Mouse (Mus musculus) gastrocnemius, postnatal 25 days (tissue): Measurements from ENCODE around the gene Olfr270. TPM values are rescaled to one million over a fixed set of nuclear protein-coding genes. Genes with fewer than 3 reads are reported as not detected.

ENCODE experiments used
- DNase-seq: peaks from one replicate; pipeline ENCODE4 v3.0.0; 2022
- long read RNA-seq, 2 experiments: library from polyadenylated mRNA; stranded (forward); transcript quantifications; one replicate each; pipeline ENCODE4 v2.0.0; 2021
- total RNA-seq, 2 experiments: library from RNA; stranded (reverse); gene quantifications; 1 replicate in 1 of 2; 2 replicates in 1 of 2; pipeline ENCODE4 v1.2.3; 2021

Gene Olfr270
- not detected for total RNA-seq
- long read RNA-seq, experiment 1, result 0 reads
- long read RNA-seq, experiment 2, result 0 reads

DNA sequence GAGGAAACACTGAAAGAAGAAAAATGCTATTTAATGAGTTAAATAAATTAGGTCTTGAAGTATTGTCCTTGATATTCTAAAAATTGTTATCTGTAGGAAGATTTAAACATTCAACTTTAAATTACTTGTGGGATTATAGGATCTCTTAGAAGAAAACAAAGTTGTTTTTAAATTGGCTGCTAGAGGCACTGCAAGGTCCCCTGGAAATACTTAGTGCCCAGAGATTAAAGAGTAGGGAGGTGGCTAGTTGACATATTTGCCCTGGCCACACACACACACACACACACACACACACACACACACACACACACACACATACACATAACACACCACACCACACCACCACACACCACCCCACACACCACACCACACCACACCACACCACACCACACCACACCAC, at the start of gene Olfr270:
TSS of gene Olfr270 (plus strand) at position 301 of the 400 bp plus-strand sequence.
- DNase-seq, result no peak

- no peak for DNase-seq
These were observed 47.6 kb upstream of the Olfr270 start for GRCm38 (mm10) chr4:52916659-52917310.

GRCm38 (mm10) chr4:52917311-52917688, 47.0 kb upstream of the Olfr270 start:
- DNase-seq, result no peak

- no peak for DNase-seq
These were observed 45.3 kb upstream of the Olfr270 start, which contains the start of gene Olfr272 for GRCm38 (mm10) chr4:52919078-52919477. Gene Olfr272, minus strand, starts transcription at chr4:52919178.

- no peak for DNase-seq
These were observed 33.9 kb upstream of the Olfr270 start for GRCm38 (mm10) chr4:52930480-52930879.

- DNase-seq, result no peak
These were observed 17.7 kb upstream of the Olfr270 start for GRCm38 (mm10) chr4:52946665-52947064.

GRCm38 (mm10) chr4:52949005-52949404, 15.3 kb upstream of the Olfr270 start:
- DNase-seq, result no peak

- DNase-seq, result no peak
These were observed 5.7 kb upstream of the Olfr270 start for GRCm38 (mm10) chr4:52958693-52959092.

GRCm38 (mm10) chr4:52985216-52985615, 20.9 kb downstream of the Olfr270 start:
- no peak for DNase-seq

DNA sequence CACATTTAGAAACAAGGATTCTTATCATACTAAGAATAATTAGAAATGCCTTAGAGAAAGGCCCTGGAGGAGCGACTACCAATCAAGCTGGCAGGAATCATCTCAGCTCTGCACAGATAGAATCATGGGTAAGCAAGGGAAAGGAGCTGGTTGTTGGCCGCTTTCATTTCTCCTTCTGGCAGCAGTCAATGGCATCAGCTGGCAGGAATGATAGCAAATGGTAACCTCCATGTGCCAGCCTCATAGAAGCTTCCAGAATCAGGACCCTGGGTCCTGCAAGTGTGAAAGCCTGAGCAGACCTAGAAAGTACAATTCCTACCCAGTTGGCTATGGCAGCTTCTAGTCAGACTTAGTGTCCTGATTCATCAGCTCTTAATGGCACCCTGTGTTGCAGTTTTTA, 21.9 kb downstream of the Olfr270 start:
- no peak for DNase-seq

GRCm38 (mm10) chr4:52989248-52989647, 24.9 kb downstream of the Olfr270 start, which contains the start of gene Nipsnap3a:
Gene Nipsnap3a, plus strand, starts transcription at chr4:52989272.
- DNase-seq, result no peak

DNA sequence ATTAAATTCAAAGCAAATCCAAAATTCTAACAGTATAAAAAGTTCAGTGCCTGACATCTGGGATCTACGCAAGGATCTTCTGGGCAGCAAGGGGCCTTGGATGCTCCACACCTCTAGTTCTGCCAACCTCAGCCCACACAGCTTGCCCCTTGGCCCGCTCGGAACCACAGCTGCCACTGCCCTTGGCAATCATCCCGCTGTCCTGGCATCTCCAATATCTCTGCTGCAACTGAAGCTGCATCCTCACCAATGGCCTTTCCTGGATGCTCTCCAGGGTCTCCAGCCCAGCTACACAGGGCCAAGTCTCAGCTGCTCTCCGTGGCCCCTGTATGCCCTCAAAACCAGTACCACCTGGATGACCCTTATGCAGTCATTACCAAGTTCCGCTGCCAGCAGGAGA, 35.1 kb downstream of the Olfr270 start:
- peak; percentile 58 for DNase-seq

GRCm38 (mm10) chr4:53000154-53000553, 35.8 kb downstream of the Olfr270 start:
- no peak for DNase-seq

DNA sequence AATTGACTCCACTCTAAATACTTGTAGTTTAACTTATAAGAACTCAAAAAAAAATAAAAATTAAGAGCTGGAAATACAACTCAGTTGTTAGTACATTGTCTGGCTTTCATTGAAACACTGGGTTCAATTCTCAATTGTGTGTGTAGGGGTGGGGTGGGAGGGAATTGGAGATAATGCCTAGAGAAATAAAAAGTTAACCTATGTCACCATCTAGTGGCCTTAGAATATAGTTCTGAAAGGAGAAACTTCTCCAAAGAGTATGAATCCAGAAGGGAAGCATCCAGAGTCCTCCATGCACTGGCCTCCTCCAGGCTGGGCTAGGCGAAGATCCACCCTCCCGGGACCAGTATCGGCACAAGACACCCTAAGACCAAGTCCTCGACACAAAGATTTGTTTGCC, 44.8 kb downstream of the Olfr270 start:
- no peak for DNase-seq

GRCm38 (mm10) chr4:53009871-53010270, 45.5 kb downstream of the Olfr270 start:
- no peak for DNase-seq

DNA sequence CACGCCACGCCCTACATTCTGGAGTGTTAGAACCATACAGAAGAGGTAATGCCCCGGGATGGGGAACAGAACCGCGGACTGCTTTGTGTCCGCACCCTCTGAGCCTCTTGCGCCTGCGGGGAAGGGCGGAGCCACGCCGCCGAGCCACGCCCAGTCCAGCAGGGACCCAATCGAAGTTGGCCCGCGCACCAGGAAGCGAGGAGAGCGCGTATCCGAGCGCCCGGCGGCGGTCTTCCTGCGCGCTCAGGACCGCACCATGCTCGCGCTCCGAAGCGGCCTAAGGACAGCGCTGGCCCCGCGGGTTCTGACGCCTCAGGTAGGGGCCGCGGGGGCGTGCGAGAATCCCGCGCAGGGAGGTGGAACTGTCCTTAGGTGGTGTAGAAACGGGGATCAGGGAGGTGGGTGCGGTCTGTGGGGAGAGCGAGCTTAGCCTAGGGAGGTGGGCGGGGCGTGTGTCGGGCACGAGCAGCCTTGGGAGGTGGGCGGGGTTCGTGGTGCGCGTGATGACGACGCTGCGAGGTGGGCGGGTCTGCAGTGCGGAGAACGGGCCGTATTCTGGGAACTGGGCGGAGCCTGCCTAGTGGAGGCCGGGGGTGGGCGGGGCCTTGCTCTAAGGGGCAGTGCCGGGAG, 47.5 kb downstream of the Olfr270 start, which contains the start of gene Nipsnap3b:
TSS of gene Nipsnap3b (plus strand) at position 149 of the 630 bp plus-strand sequence.
- peak; percentile 94 for DNase-seq

GRCm38 (mm10) chr4:53014421-53014820, 50.1 kb downstream of the Olfr270 start:
- DNase-seq, result no peak

GRCm38 (mm10) chr4:53015024-53015423, 50.7 kb downstream of the Olfr270 start:
- DNase-seq, result no peak

DNA sequence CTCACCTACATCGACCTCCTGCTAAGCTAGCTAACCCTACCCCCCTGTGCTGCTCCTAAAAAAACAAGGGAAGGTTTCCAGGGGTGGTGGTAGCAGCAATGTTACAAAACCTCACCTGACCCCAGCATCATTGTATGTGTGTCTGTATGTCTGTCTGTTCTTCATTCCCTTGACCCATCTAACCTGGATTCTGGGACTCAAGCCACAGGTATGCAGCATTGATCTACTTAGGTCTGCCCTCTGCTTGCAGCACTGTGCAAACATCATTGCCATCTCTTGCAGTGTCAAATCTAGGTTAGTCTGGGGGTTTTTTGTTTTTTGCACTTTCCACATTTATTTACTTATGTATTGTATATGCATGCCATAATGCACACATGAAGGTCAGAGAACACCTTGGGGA, 54.0 kb downstream of the Olfr270 start:
- no peak for DNase-seq
